Mouse (Mus musculus): ENCODE data around the gene Ribc2. TPM values are rescaled to one million over a fixed set of nuclear protein-coding genes. Genes with fewer than 3 reads are reported as not detected.

The Ribc2 gene
- polyA plus RNA-seq (2012; rRNA removed), result 0.16 and 0.17 TPM in 2 replicates

- Histone ChIP-seq H3K27me3 (replicated peaks; ENCODE audit: control insufficient read depth, insufficient read depth, low read length) (no peaks in the 10 kb centered on the region), H3K4me1 (ENCODE audit: control insufficient read depth, insufficient read depth, low read length) (no peaks in the 10 kb centered on the region), H3K36me3 (ENCODE audit: control insufficient read depth, insufficient read depth, low read length) (no peaks in the 10 kb centered on the region), H3K4me3 (ENCODE audit: insufficient read depth, low read depth, low read length) (peak within 1 kb of the TSS; percentile 25; the same call in 1 of the 2 replicates), H3K27ac (ENCODE audit: insufficient read depth, low read depth, low read length) (no peak within 1 kb of the TSS)
- no peak for TF ChIP-seq CTCF (conservative IDR thresholded peaks at IDR 0.05; ENCODE audit: insufficient read depth, insufficient read length, low read depth, low read length)
- no peak for TF ChIP-seq POLR2A (IDR thresholded peaks at IDR 0.05; ENCODE audit: low read depth, low read length)
- 30% methylated on average over 57 of the region's 58 CpGs for WGBS
- peak; percentile 62 for DNase-seq
Observed at GRCm38 (mm10) chr15:85131275-85132192, at the start of gene Ribc2, which contains the start of gene Smc1b. Gene Ribc2, plus strand, starts transcription at chr15:85132078. Gene Smc1b, minus strand, starts transcription at chr15:85131964.

GRCm38 (mm10) chr15:85085641-85086040, 46.2 kb upstream of the Ribc2 start:
- 61% methylated on average over 1 of the region's 1 CpGs for WGBS
- H3K27ac ChIP-seq (ENCODE audit: insufficient read depth, low read depth, low read length), result no peak overlapping the region

GRCm38 (mm10) chr15:85132193-85132520, 279 bp downstream of the Ribc2 start:
- peak overlapping the region; percentile 25; the same call in 1 of the 2 replicates for H3K4me3 ChIP-seq (ENCODE audit: insufficient read depth, low read depth, low read length)
- H3K4me1 ChIP-seq (ENCODE audit: control insufficient read depth, insufficient read depth, low read length), result no peaks in the 10 kb centered on the region
- no peak overlapping the region for H3K27ac ChIP-seq (ENCODE audit: insufficient read depth, low read depth, low read length)
- H3K27me3 ChIP-seq (replicated peaks; ENCODE audit: control insufficient read depth, insufficient read depth, low read length), result no peaks in the 10 kb centered on the region
- H3K36me3 ChIP-seq (ENCODE audit: control insufficient read depth, insufficient read depth, low read length), result no peaks in the 10 kb centered on the region
- TF ChIP-seq CTCF (conservative IDR thresholded peaks at IDR 0.05; ENCODE audit: insufficient read depth, insufficient read length, low read depth, low read length), result no peak
- TF ChIP-seq POLR2A (IDR thresholded peaks at IDR 0.05; ENCODE audit: low read depth, low read length), result no peak
- 24% methylated on average over 10 of the region's 10 CpGs for WGBS
- DNase-seq, result no peak

More at GRCm38 (mm10) chr15:85085641-85086040, 46.2 kb upstream of the Ribc2 start:
- TF ChIP-seq POLR2A (IDR thresholded peaks at IDR 0.05; ENCODE audit: low read depth, low read length) (no peak), CTCF (conservative IDR thresholded peaks at IDR 0.05; ENCODE audit: insufficient read depth, insufficient read length, low read depth, low read length) (no peak)
- no peak for DNase-seq
- no peak overlapping the region for H3K4me3 ChIP-seq (ENCODE audit: insufficient read depth, low read depth, low read length)
- H3K36me3 ChIP-seq (ENCODE audit: control insufficient read depth, insufficient read depth, low read length), result no peaks in the 10 kb centered on the region
- H3K4me1 ChIP-seq (ENCODE audit: control insufficient read depth, insufficient read depth, low read length), result no peaks in the 10 kb centered on the region
- no peaks in the 10 kb centered on the region for H3K27me3 ChIP-seq (replicated peaks; ENCODE audit: control insufficient read depth, insufficient read depth, low read length)

- Histone ChIP-seq H3K36me3 (ENCODE audit: control insufficient read depth, insufficient read depth, low read length) (no peaks in the 10 kb centered on the region), H3K4me1 (ENCODE audit: control insufficient read depth, insufficient read depth, low read length) (no peaks in the 10 kb centered on the region), H3K4me3 (ENCODE audit: insufficient read depth, low read depth, low read length) (no peak overlapping the region), H3K27me3 (replicated peaks; ENCODE audit: control insufficient read depth, insufficient read depth, low read length) (no peaks in the 10 kb centered on the region), H3K27ac (ENCODE audit: insufficient read depth, low read depth, low read length) (no peak overlapping the region)
- TF ChIP-seq CTCF (conservative IDR thresholded peaks at IDR 0.05; ENCODE audit: insufficient read depth, insufficient read length, low read depth, low read length), result no peak
- TF ChIP-seq POLR2A (IDR thresholded peaks at IDR 0.05; ENCODE audit: low read depth, low read length), result no peak
- 35% methylated on average over 9 of the region's 9 CpGs for WGBS
- no peak for DNase-seq
Observed at GRCm38 (mm10) chr15:85135143-85135542, 3.3 kb downstream of the Ribc2 start.

GRCm38 (mm10) chr15:85141290-85141689, 9.4 kb downstream of the Ribc2 start:
- H3K4me1 ChIP-seq (ENCODE audit: control insufficient read depth, insufficient read depth, low read length), result no peaks in the 10 kb centered on the region
- TF ChIP-seq POLR2A (IDR thresholded peaks at IDR 0.05; ENCODE audit: low read depth, low read length), result no peak
- no peak for TF ChIP-seq CTCF (conservative IDR thresholded peaks at IDR 0.05; ENCODE audit: insufficient read depth, insufficient read length, low read depth, low read length)
- 86% methylated on average over 10 of the region's 10 CpGs for WGBS
- H3K27ac ChIP-seq (ENCODE audit: insufficient read depth, low read depth, low read length), result no peak overlapping the region
- no peaks in the 10 kb centered on the region for H3K36me3 ChIP-seq (ENCODE audit: control insufficient read depth, insufficient read depth, low read length)
- H3K4me3 ChIP-seq (ENCODE audit: insufficient read depth, low read depth, low read length), result no peak overlapping the region
- no peak for DNase-seq
- no peaks in the 10 kb centered on the region for H3K27me3 ChIP-seq (replicated peaks; ENCODE audit: control insufficient read depth, insufficient read depth, low read length)

- H3K4me1 ChIP-seq (ENCODE audit: control insufficient read depth, insufficient read depth, low read length), result no peaks in the 10 kb centered on the region
- no peak overlapping the region for H3K4me3 ChIP-seq (ENCODE audit: insufficient read depth, low read depth, low read length)
- no peak for TF ChIP-seq CTCF (conservative IDR thresholded peaks at IDR 0.05; ENCODE audit: insufficient read depth, insufficient read length, low read depth, low read length)
- TF ChIP-seq POLR2A (IDR thresholded peaks at IDR 0.05; ENCODE audit: low read depth, low read length), result no peak
- H3K27me3 ChIP-seq (replicated peaks; ENCODE audit: control insufficient read depth, insufficient read depth, low read length), result no peaks in the 10 kb centered on the region
- WGBS, result 76% methylated on average over 2 of the region's 2 CpGs
- no peaks in the 10 kb centered on the region for H3K36me3 ChIP-seq (ENCODE audit: control insufficient read depth, insufficient read depth, low read length)
- H3K27ac ChIP-seq (ENCODE audit: insufficient read depth, low read depth, low read length), result no peak overlapping the region
- no peak for DNase-seq
Observed at GRCm38 (mm10) chr15:85142441-85142840, 10.6 kb downstream of the Ribc2 start.

GRCm38 (mm10) chr15:85143161-85143560, 11.3 kb downstream of the Ribc2 start:
- Histone ChIP-seq H3K4me3 (ENCODE audit: insufficient read depth, low read depth, low read length) (no peak overlapping the region), H3K4me1 (ENCODE audit: control insufficient read depth, insufficient read depth, low read length) (no peaks in the 10 kb centered on the region), H3K36me3 (ENCODE audit: control insufficient read depth, insufficient read depth, low read length) (no peaks in the 10 kb centered on the region), H3K27ac (ENCODE audit: insufficient read depth, low read depth, low read length) (no peak overlapping the region), H3K27me3 (replicated peaks; ENCODE audit: control insufficient read depth, insufficient read depth, low read length) (no peaks in the 10 kb centered on the region)
- 94% methylated on average over 11 of the region's 11 CpGs for WGBS
- no peak for TF ChIP-seq POLR2A (IDR thresholded peaks at IDR 0.05; ENCODE audit: low read depth, low read length)
- TF ChIP-seq CTCF (conservative IDR thresholded peaks at IDR 0.05; ENCODE audit: insufficient read depth, insufficient read length, low read depth, low read length), result no peak
- no peak for DNase-seq

Measured in kidney, adult 2 months (tissue).